Mouse (Mus musculus): ENCODE data around the gene Hoxa9.

- no peak for TF ChIP-seq CTCF (IDR thresholded peaks at IDR 0.05; ENCODE audit: low read depth)
- TF ChIP-seq EP300 (IDR thresholded peaks at IDR 0.05; ENCODE audit: low read depth), result no peak
Observed at GRCm38 (mm10) chr6:52251177-52251879, 20.4 kb upstream of the Hoxa9 start.
